Mouse (Mus musculus): ENCODE measurements around the gene 3110082J24Rik. TPM values are rescaled to one million over a fixed set of nuclear protein-coding genes. Genes with fewer than 3 reads are reported as not detected.

3110082J24Rik gene
- polyA plus RNA-seq, 2 experiments from 2014 or later: not detected

DNA sequence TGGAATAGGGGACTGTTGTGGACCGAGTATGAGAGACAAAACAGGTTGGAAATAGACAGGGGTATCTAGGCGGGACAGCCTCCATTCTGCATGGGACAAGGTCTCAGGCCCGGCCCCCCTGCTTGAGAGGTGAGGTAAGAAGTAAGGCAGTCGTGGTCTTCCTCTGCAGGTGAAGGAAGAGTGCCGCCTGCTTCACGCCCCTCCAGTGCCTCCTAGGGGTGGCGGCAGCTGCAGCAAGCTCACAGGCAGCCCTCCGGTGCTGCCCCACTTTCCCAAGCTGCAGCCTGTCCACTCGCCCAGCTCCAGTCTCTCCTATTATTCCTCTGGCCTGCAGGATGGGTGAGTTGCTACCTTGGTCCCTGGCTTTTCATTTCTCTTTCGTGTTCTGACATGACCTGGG is 9.8 kb upstream of the 3110082J24Rik start:
- ATAC-seq: no peak

DNA sequence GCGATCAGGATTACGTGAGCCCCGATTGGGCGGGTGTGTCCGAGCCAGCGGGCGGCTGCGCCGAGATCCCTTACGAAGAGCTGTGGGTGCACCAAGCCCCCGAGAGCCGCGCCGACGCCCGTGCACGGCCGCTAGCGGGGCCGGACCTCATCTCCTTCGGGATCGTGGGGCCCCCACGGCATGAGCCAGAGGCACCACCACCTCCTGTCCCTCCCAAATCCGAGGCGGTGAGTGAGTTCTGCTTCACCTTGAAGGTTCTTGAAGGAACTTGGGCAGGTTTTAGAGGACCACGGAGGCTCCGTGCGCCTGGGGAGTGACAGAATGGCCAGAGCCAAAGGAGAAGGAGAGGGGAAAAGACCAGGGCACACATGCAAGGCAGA is 8.9 kb upstream of the 3110082J24Rik start:
- no peak for ATAC-seq

DNA sequence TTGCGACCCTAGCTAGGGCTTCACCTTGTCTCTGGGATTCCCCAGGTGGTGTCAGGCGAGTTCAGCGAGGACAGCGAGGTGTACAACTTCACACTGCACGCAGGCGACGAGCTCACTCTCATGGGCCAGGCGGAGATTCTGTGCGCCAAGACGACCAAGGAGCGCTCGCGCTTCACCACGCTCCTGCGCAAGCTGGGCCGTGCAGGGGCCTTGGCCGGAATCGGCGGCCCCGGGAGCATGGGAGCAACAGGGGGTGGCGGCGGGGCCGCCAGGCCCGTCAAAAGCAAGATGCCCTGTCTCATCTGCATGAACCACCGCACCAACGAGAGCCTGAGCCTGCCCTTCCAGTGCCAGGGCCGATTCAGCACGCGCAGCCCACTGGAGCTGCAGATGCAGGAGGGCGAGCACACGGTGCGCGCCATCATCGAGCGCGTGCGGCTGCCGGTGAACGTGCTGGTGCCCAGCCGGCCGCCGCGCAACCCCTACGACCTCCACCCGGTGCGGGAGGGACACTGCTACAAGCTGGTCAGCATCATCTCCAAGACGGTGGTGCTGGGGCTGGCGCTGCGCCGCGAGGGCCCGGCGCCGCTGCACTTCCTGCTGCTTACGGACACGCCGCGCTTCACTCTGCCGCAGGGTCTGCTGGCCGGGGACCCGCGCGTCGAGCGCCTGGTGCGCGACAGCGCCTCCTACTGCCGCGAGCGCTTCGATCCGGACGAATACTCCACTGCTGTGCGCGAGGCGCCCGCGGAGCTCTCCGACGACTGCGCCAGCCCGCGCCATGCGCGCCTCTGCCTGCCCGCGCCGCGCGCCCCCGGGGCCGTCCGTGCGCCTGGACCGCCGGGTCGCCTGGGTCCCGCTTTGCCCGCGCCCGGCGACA is 8.2 kb upstream of the 3110082J24Rik start:
- ATAC-seq: no peak

DNA sequence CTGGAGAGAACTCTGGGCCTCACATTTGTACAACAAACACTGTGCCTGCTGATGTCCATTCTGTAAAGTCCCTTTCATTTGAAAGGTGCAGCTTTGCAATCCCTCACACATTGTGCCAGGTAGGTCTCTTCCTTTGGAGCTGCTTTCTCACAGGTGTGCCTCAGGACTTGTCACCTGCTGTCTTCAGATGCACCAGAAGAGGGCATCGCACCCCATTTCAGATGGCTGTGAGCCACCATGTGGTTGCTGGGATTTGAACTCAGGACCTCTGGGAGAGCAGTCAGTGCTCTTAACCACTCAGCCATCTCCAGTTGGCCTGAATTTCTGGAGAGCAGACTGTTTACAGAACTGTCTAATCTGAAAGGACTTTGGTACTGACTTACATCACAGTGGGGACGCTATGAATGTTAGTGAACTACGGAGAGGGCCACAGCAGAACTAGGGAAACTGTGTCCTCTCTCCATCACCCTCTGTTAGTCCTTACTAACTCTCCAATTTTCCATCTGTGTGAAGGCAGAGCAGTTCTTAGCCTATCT is 6.7 kb upstream of the 3110082J24Rik start:
- ATAC-seq: no peak

DNA sequence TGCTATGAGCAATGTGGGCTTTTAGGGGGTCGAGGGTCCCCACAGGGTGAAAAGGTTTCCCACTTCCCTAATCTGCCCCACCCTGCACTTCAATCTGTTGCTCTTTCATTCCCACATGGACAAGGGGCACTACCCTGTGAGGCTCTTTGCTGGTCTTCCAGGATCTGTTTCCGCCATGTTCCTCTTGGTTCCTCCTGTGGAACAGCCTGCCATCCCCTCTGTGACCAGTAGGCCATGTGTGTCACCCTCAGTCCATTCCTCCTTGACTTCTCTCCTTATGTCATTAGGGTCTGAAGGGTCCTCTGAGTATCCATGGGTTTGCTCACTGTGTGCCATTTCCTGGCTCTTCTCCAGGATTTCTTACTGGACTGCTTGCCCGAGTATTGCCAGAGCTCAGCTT is 5.9 kb upstream of the 3110082J24Rik start:
- no peak for ATAC-seq

DNA sequence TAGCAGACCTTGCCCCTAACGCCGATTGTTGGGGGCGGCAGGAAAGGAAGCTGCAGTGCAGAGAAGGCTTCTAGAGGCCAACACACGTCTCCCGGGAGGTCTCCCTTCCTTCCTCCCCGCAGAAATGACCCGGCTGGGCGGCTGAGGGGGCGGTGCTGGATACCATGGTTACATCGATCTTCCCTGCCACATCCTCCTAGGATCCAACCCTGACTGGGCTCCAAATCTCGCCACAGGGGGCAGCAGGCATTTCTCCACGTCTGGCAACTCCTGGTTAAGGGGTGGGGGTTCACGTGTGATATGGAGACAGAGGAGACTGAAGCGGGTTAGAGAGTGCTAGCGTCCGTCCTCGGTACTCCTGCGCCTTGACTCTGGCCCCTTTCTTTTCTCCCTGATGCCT is 5.2 kb upstream of the 3110082J24Rik start:
- ATAC-seq: no peak

DNA sequence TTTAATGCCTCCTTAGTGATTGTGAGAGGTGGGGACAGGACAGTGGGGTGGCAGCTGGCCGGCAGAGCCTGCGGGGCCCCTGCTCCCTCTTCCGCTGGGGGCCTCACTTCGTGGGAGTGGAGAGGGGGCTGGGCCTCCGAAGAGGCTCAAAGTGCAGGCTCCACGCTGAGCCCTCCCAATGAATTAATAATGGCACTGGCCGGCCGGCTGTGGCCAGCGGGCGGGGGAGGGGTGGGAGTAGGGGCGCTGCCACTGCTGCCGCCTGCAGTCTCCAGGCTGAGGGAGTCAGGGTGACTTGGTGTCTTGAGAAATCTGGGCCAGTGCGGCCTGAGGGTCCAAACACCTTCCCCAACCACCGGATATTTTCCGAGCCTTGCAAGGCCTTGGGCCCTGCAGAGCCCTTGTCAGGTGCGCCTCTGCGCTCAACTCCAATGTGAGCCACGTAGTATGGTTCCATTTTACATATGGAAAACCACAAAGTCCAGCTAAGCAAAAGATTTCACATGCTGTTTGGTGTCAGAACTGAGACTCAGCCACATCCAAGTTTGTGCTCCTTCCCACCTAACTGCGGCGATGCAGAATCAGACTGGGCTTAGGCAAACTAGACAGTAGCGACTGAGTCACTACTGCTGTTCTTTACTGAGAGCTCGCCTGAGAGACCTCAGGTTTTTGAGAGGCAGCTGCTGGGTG is 4.6 kb upstream of the 3110082J24Rik start:
- ATAC-seq: no peak

DNA sequence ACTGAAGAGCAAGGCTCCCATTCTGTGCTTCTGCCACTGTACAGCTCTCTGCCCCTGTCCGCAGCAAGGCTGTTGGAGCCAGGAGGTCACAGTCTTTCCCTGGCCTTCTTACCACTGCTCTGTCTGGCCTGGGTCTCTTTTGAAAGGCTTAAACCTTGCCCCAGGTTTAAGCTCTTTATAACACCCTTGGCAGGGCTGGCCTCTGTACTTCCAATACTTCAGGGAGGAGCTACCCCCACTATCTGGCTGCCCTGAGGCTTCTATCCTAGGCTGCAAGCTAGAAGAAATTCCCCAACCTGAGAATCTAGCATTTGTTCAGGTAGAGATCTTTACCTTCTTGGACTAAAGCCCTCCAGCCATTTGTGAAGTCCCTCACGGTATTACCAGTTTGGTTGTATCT is 4.0 kb upstream of the 3110082J24Rik start:
- no peak for ATAC-seq

DNA sequence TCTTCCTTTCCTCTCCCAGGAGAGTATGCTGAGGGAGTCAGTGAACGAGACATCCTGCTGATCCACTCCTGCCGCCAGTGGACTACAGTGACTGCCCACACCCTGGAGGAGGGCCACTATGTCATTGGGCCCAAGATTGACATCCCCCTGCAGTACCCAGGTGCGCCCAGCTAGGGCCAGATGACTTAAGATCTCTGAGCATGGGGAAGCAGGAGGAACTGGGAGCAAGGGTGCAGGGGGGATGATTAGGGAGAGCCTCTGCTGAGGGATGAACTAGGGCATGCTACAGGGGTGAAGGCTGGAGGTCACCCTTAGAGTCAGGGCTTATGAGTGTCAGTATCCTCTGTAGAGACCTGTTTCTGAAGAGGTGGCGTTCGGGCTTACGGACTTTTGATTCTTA is 2.3 kb upstream of the 3110082J24Rik start:
- ATAC-seq: no peak

DNA sequence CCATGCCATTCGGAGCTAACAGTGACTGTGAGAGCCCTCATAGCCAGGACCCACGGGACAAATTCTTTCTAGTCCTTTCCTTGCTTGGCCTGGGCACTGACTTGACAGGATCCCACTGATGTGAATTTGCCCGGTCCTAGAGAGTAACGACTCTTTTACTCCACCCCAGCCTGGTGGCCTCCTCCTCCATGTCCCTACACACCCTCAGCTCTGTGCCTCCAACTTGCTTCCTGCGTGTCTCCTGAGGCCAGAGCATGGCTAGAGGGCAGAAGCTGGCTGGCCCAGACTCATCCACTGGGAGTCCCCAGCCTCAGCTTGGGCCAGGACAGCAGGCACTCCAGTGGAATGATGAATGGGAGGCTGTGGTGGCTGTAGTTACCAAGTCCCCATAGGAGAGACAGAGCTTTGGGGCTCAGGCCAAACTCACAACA is 1.7 kb upstream of the 3110082J24Rik start:
- no peak for ATAC-seq

DNA sequence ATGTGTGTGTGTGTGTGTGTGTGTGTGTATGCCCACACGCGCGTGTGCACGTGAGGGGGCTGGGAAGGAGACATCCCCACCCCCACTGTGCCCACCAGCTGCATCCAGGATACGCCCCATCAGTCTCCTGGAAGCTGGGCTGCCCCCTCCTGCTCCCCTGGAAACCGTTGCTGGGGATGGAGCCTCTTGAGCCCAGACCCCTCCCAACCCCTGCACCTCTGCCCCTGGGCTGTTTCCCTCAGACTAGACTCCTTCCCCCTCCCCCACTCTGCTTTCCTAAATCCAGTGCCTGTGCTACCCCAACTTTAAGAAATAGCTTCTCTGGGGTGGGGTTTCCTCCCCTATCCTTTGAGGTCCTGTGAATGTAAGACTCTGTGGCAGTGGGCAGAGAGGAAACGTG is 1.3 kb upstream of the 3110082J24Rik start:
- no peak for ATAC-seq

DNA sequence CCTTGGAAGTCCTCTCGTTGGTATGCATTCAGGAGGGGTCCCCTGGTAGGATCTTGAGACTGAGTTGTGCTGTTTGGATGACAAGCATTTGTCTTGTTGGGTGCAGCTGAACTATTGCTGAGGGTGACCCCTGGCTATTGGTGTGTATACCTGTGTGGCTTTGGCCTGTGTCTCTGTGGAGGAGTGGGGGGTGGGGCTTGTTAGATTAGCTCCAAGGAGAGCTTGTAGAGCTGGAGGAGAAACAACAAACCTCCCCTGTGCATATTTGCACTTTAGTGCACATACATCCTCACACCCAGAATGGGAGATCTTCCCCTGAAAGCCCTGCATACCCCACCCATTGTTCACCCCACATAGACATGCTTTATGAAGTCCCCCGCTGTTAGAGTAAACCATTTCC is 870 bp upstream of the 3110082J24Rik start:
- no peak for ATAC-seq

DNA sequence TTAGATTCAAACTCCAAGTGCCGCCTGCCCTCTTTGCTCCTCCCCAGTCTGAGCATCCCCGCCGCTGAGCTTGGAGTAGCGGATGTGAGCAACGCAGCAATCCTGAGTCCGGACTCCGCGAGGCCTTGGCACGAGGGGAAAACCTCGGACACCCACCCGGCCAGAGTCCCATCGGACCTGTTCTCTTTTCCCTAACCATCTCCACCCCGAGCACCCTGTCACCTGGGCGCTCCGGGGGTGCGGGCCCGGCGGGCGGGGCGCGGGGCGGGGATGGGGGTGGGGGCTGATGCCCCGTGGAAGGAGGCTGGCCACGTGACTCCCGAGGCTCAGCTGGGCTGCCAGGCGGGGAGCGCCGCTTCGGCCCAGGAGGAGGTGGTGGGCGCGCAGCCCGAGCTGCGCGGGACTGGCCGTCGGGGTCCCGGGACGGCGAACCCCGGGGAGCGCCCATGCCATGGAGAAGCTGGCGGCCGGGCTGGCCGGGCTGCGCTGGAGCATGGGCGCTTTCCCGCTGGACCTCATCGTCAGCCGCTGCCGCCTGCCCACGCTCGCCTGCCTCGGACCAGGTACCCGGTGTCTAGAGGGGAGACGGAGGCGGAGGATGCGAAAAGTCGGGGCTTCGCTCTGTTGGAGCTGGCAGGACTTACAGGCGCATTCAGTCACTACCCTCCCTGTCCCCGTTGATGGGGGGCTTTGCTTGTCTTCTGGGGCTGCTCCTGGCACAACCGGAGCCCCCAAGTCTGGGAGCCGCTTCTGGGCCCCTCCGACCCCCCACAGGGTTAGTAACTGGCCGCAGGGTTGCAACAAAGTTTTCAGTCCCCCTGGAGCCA is 832 bp downstream of the 3110082J24Rik start, which contains the start of gene Garem2:
Garem2 (plus strand) TSS at position 321 of the 827 bp plus-strand sequence.
- ATAC-seq: no peak

DNA sequence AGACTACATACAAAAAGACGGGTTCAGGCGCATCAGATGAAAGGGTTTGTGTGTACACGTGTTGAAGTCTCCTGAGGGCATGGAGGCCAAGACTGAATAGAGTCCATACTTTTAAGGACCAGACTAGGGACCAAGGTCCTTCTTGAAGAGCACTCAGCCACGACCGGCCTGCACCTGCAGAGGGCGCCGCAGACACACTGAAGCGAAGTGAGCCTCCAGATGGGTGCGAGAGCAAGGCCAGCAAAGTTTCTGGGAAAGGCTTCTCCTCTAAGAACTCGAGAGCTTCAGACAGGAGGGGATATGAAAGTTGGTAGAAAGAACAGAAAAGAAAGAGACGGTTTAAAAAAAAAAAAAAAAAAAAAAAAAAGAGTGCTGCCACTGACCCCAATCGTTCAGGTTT is 1.5 kb downstream of the 3110082J24Rik start:
- no peak for ATAC-seq

DNA sequence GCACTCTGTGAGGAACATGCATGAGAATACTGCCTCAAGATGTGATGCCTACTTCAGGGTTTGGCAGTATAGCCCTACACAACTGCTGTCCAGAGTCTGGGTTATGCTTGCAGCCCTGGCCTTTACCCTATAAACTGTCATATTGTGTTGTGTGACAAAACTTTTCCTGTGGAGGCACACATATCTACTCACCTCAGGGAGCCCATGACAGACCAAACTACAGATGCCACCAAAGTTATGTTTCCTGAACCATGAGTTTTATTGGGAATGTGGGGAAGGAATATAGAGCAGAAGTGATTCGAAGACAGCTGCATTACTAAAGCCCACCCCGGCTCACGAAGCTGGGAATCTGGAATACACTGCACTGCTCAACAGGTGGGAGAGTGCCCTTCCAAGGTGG is 2.5 kb downstream of the 3110082J24Rik start:
- ATAC-seq: no peak

DNA sequence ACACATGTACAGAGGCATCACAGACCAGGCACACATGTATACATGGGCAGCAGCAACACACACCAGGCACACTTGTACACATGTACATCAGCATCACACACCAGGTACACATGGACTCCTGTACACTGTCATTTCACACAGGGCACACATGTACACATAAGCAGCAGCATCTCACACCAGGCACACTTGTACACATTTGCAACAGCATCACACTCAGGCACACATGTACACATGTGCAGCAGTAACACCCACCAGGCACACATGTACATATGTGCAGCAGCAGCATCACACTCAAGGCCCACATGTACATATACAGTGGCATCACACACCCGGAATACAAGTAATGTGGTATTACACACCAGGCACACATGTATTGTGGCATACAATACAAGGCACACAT is 7.6 kb downstream of the 3110082J24Rik start:
- ATAC-seq: no peak

DNA sequence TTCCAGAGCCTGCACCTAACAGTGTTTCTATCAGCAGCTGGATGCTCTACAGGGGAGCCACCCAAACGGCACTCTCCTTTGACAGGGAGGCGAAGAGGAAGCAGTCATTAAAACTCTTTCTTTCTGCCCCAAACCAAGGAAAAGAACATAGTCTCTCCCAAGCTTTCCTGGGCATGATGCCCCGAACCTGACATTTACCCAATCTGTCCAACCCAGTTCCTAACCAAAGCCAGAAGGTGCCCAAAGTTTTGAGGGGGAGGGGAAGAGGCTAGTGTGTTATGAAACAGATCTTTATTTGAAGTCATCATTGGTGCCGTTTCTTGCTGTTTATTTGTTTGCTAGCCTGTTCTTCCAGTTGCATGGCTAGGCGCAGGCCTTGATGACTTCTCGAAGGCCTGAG is 10.2 kb downstream of the 3110082J24Rik start:
- ATAC-seq: no peak

DNA sequence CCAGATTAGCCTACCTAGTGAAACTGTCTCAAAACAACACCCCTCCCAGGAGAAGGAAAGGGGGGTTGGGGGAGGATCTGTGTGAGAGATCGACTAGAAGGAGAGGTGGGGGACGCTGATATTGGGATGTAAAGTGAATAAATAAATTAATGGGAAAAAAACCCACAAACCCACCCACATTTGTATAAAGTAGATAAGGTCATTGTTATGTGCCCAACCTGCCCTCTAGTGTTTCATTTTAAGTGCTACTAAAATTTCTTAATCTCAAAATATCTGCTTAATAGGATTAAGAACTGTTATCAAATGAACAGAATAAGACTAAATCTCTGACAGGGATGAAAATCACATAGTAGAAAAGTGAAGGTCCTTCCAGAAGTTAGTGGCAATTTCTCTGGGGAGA is 11.5 kb downstream of the 3110082J24Rik start:
- no peak for ATAC-seq

DNA sequence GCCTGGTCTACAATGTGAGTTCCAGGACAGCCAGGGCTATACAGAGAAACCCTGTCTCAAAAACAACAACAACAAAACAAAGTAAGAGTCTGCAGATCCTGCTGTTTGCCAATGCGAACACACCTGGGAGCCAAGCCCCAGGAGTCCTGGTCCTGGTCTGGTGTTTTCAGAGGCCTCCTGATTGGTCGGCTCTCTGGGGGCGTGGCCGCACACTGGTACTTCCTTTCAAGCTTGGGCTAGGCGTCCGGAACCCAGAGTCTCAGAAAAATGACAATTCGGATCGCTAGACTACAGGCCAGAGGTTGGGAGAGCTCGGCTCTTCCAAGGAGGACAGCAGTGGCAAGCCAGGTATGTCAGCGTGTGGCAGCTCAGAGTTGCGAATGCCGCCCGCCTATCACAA is 13.2 kb downstream of the 3110082J24Rik start:
- no peak for ATAC-seq

DNA sequence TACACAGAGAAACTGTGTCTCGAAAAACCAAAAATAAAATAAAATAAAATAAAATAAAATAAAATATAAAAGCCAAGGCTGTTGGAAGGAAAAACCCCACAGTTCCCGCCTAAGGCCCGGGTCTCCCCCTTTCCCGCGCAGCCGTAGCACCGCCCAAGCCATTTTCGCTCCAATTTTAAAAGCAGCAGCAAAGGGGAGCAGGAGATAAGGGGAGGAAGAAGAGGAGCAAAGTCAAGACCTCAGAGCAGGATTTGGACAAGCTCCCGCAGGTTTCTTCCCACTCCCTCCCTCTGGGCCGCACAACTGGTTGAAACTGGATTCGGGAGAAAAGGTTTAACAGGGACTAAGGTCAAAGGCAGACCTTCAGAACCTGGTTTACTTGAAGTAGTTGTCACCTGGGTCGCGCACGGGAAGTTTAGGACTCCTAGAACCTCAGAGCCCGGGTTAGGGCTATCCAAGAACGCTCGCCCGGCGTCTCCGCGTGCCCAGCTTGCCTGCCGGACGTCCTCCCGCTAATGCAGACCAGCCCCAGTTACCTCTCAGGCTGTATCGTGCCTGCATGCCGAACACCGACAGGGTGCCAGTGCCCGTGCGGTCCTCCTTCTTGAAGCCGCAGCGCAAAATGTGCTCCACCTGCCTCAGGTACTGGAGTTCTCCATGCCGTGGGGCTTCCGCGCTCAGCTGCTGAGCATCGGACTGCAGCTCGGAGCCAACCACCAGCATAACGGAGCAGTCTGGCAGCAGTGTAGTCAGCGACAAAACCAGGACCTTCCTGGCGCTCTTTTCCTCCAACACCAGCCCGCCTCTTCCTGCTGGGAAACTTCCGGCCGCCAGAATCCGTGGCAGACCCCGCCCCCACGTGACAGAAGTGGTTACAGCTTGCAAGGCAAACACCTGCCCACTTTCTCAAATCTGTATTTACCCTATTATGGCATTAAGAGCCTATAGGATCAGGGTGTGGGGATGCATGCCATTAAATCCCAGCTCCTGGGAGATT is 32.8 kb downstream of the 3110082J24Rik start, which contains the start of gene Tyms:
Tyms (minus strand) TSS at position 793 of the 997 bp plus-strand sequence.
- peak; percentile 73 for ATAC-seq

DNA sequence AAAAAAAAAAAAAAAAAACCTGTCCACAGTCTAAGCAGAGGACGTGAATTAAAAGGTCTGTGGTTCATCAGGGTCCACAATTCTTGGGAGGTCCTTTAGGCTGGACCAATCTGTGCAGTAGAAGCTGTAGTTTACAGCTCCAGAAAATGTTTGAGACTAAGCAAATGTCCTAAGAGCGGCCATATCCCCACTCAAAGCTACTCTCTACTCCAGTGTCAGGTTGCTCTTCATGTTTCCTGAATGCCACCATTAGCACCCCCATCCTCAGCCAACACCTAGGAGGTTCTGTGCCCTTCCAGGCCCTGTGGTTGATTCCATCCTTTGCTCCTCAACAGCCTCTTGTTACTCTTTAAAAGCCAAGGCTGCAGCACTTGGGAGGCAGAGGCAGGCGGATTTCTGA is 33.5 kb downstream of the 3110082J24Rik start:
- no peak for ATAC-seq
